11 mouse cellular contexts compared by ENCODE assay signal in the genomic region with DNA sequence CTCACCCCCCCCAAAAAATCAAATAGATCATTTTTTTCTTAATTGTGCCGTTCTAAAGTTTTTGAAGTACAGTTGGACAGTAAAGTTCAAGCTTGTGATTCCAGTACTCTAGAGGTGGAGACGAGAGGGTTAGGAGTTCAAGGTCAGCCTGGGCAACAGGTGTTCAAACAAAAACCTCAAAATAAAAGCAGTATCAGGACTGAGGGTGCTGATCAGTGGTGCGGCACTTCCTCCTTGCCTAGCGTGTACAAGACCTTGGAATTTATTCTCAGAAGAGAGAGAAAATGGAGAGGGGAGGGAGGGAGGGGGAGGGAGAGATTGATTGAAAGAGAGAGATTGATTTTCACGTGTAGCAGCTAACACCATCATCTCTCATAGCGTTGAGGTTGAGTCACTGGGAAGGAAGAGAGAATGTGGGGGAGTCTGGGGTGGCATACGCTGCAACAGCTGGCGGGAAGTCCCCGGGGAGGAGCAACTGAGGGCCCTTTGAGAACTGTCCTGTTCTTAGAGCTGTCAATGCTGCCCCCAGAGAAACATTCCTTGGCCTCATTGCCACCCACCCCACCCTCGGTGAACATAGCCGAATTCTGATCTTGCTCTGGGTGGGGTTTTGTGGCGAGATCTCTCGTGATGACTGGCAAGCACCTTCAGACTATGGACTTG. TPM values are rescaled to one million over a fixed set of nuclear protein-coding genes. Genes with fewer than 3 reads are reported as not detected.
DNase-seq lines count a peak whose midpoint lies in the region; ATAC-seq lines count a peak whose summit lies in the region.
"Had no signal": no experiment of that assay in that cellular context is flagged by ENCODE, and none has a peak within 500 bp of the region (broad histone marks: within the 10 kb centered on the region; RNA-seq: fewer than 3 reads in every experiment).

No protein-coding gene starts in this region.

- H3K4me3 ChIP-seq in midbrain, embryonic 14.5 days (replicated peaks; ENCODE audit: low read depth, low read length), result no peak overlapping the region
- H3K4me3 ChIP-seq: embryonic facial prominence, embryonic 12.5 days; limb, embryonic 10.5 days had no signal

- no peaks in the 10 kb centered on the region for H3K36me3 ChIP-seq in midbrain, embryonic 14.5 days (ENCODE audit: control insufficient read depth, insufficient read depth, low read length)
- H3K36me3 ChIP-seq: embryonic facial prominence, embryonic 12.5 days; limb, embryonic 10.5 days had no signal

- 77% methylated on average over 13 of the region's 13 CpGs for WGBS in midbrain, embryonic 14.5 days

- H3K27me3 ChIP-seq in midbrain, embryonic 14.5 days (ENCODE audit: control insufficient read depth, insufficient read depth, low read length), result no peaks in the 10 kb centered on the region

- H3K4me2 ChIP-seq in midbrain, embryonic 14.5 days (ENCODE audit: low read length), result no peak overlapping the region
- H3K4me2 ChIP-seq: embryonic facial prominence, embryonic 12.5 days had no signal

- no peaks in the 10 kb centered on the region for H3K9me3 ChIP-seq in midbrain, embryonic 14.5 days (ENCODE audit: control insufficient read depth, low read length)
- H3K9me3 ChIP-seq: embryonic facial prominence, embryonic 12.5 days; limb, embryonic 10.5 days had no signal

- H3K27ac ChIP-seq in midbrain, embryonic 14.5 days (replicated peaks; ENCODE audit: low read depth, low read length), result no peak overlapping the region
- H3K27ac ChIP-seq: embryonic facial prominence, embryonic 12.5 days; limb, embryonic 10.5 days had no signal

- peak; percentile 51 to 52 for DNase-seq in frontal cortex, postnatal 36 days (ENCODE audit: low spot score in 2 of 2)
- no peak for DNase-seq in frontal cortex, postnatal 10 days (ENCODE audit: low spot score in 2 of 2)
- DNase-seq in 416B (ENCODE audit: low read depth) (peak; percentile 65), ZHBTc4 (ENCODE audit: low read depth, low spot score) (peak; percentile 65)
- DNase-seq in urinary bladder, adult 2 months (ENCODE audit: low spot score), result no peak
- no peak for DNase-seq in midbrain, embryonic 14.5 days
- no peak for DNase-seq in kidney, adult 11 months
- DNase-seq: right cerebral cortex, postnatal 4 days had no signal

- H3K9ac ChIP-seq in midbrain, embryonic 14.5 days (replicated peaks; ENCODE audit: low read length), result no peak overlapping the region
- H3K9ac ChIP-seq: embryonic facial prominence, embryonic 12.5 days had no signal

- peak; percentile 20; the same call in 1 of the 2 replicates for ATAC-seq in neutrophil, adult 5-6 weeks (ENCODE audit: extremely low read depth, insufficient number of reproducible peaks, low FRiP score, poor library complexity, severe bottlenecking)
- ATAC-seq in midbrain, embryonic 14.5 days (ENCODE audit: low FRiP score, low TSS enrichment), result no peak

- H3K4me1 ChIP-seq in midbrain, embryonic 14.5 days (ENCODE audit: control insufficient read depth, insufficient read depth, low read length), result peaks cover 22% of the 10 kb centered on the region

RNA-seq across cellular contexts. Expression of gene Tcf20, which starts 21.2 kb away (rescaled TPM):
- 138 TPM in 2 replicates for total RNA-seq in neutrophil, adult 5-6 weeks (2017)
- 15.0 and 21.0 TPM in 2 replicates for polyA plus RNA-seq in urinary bladder, adult 2 months (2012; rRNA removed)
- polyA plus RNA-seq in midbrain, embryonic 14.5 days (2014; fragmentation: Nextera tagmentation; extraction: Ambion mirVana), result 17.8 and 18.0 TPM in 2 replicates

RNA-seq across cellular contexts. Expression of gene Nfam1, which starts 24.2 kb away (rescaled TPM):
- 242 and 249 TPM in 2 replicates for total RNA-seq in neutrophil, adult 5-6 weeks (2017)
- polyA plus RNA-seq in urinary bladder, adult 2 months (2012; rRNA removed), result 4.6 and 5.0 TPM in 2 replicates
- 1.2 and 2.9 TPM in 2 replicates for polyA plus RNA-seq in midbrain, embryonic 14.5 days (2014; fragmentation: Nextera tagmentation; extraction: Ambion mirVana)

Comparison
In these comparisons a context has a peak if more than half of its experiments do, and no peak if none do; other contexts are left out.
1. DNase-seq: peak in frontal cortex, postnatal 36 days (2 of 2), 416B (single experiment) and ZHBTc4 (single experiment); none in frontal cortex, postnatal 10 days (0 of 2), urinary bladder, adult 2 months (single experiment), midbrain, embryonic 14.5 days (single experiment) and kidney, adult 11 months (single experiment).